Mouse (Mus musculus) MEL (cell line): ENCODE data around the gene Ttc9c. TPM values are rescaled to one million over a fixed set of nuclear protein-coding genes. Genes with fewer than 3 reads are reported as not detected.

Experiments
- DNase-seq: peaks from one replicate; pipeline ENCODE4 v3.0.0; 2011; ENCODE audit warnings: low read depth, low spot score
- H3K27ac ChIP-seq: 2 replicates; pipeline ENCODE4 v1.5.1; 2012; ENCODE audit warnings: low read depth, mild to moderate bottlenecking, control low read depth, low read length, moderate library complexity; ENCODE audit not compliant: control insufficient read depth
- H3K27me3 ChIP-seq, 2 experiments: fragments of 150-350 bp in 1 of 2; sonication (generic) in 1 of 2; 2 replicates each; pipeline ENCODE4 v1.6.1; 2012; ENCODE audit warnings: low read length in 2 of 2, mild to moderate bottlenecking in 2 of 2, improper control_type of control experiment in 1 of 2, moderate library complexity in 1 of 2; ENCODE audit not compliant: insufficient read depth in 2 of 2, control insufficient read depth in 1 of 2
- H3K36me3 ChIP-seq, 2 experiments: 2 replicates each; pipeline ENCODE4 v1.6.1; 2012 to 2014; ENCODE audit warnings: low read length in 2 of 2, improper control_type of control experiment in 1 of 2, inconsistent platforms in 1 of 2, mild to moderate bottlenecking in 1 of 2; ENCODE audit not compliant: insufficient read depth in 2 of 2, control insufficient read depth in 1 of 2
- H3K4me1 ChIP-seq, 2 experiments: fragments of 150-350 bp in 1 of 2; sonication (generic) in 1 of 2; 2 replicates each; pipeline ENCODE4 v1.6.1; 2012; ENCODE audit warnings: low read length in 2 of 2, improper control_type of control experiment in 1 of 2, mild to moderate bottlenecking in 1 of 2; ENCODE audit not compliant: insufficient read depth in 2 of 2, control insufficient read depth in 1 of 2
- H3K4me3 ChIP-seq, 2 experiments: fragments of 150-350 bp in 1 of 2; sonication (generic) in 1 of 2; 2 replicates each; pipeline ENCODE4 v1.5.1; 2012; ENCODE audit warnings: low read depth in 2 of 2, low read length in 2 of 2, mild to moderate bottlenecking in 2 of 2, moderate library complexity in 2 of 2, control low read depth in 1 of 2, improper control_type of control experiment in 1 of 2; ENCODE audit not compliant: control insufficient read depth in 1 of 2, insufficient read depth in 1 of 2
- H3K79me2 ChIP-seq: 2 replicates; pipeline ENCODE4 v1.6.1; 2012; ENCODE audit warnings: mild to moderate bottlenecking, low read length, moderate library complexity; ENCODE audit not compliant: control insufficient read depth, poor library complexity, insufficient read depth
- H3K9ac ChIP-seq: 2 replicates; pipeline ENCODE4 v1.6.1; 2012; ENCODE audit warnings: low read depth, mild to moderate bottlenecking, control low read depth, low read length, moderate library complexity; ENCODE audit not compliant: control insufficient read depth, poor library complexity, severe bottlenecking
- H3K9me3 ChIP-seq: fragments of 150-350 bp; sonication (generic); replicated peaks from 2 replicates; pipeline ENCODE4 v1.6.1; 2012; ENCODE audit warnings: mild to moderate bottlenecking, low read length, improper control_type of control experiment, moderate library complexity; ENCODE audit not compliant: insufficient read depth
- CHD2 ChIP-seq: IDR thresholded peaks from 2 replicates; pipeline ENCODE4 v1.6.1; 2011; ENCODE audit warnings: low read length, improper control_type of control experiment
- CTCF ChIP-seq, 3 experiments: IDR thresholded peaks in 2 of 3; conservative IDR thresholded peaks in 1 of 3; 2 replicates each; pipeline ENCODE4 v1.5.1; 2011 to 2012; ENCODE audit warnings: low read length in 3 of 3, low read depth in 2 of 3, mild to moderate bottlenecking in 2 of 3, improper control_type of control experiment in 1 of 3, inconsistent platforms in 1 of 3, mixed read lengths in 1 of 3, moderate library complexity in 1 of 3; ENCODE audit not compliant: control insufficient read depth in 1 of 3, insufficient read depth in 1 of 3, poor library complexity in 1 of 3, severe bottlenecking in 1 of 3
- E2F4 ChIP-seq: IDR thresholded peaks from 2 replicates; pipeline ENCODE4 v1.6.1; 2011; ENCODE audit warnings: low read depth, low read length, improper control_type of control experiment, borderline replicate concordance
- EP300 ChIP-seq, 2 experiments: IDR thresholded peaks; 2 replicates each; pipeline ENCODE4 v1.6.1; 2011; ENCODE audit warnings: improper control_type of control experiment in 2 of 2, low read length in 2 of 2, low read depth in 1 of 2, mild to moderate bottlenecking in 1 of 2
- ETS1 ChIP-seq: IDR thresholded peaks from 2 replicates; pipeline ENCODE4 v1.6.1; 2012; ENCODE audit warnings: low read depth, mild to moderate bottlenecking, inconsistent platforms, low read length, improper control_type of control experiment, moderate library complexity
- GATA1 ChIP-seq: IDR thresholded peaks from 2 replicates; pipeline ENCODE4 v1.6.1; 2011; ENCODE audit warnings: low read depth, low read length, improper control_type of control experiment
- HCFC1 ChIP-seq: IDR thresholded peaks from 2 replicates; pipeline ENCODE4 v1.6.1; 2012; ENCODE audit warnings: low read depth, mild to moderate bottlenecking, inconsistent platforms, low read length, improper control_type of control experiment, moderate library complexity
- MAFK ChIP-seq: IDR thresholded peaks from 2 replicates; pipeline ENCODE4 v1.6.1; 2011; ENCODE audit warnings: low read depth, mild to moderate bottlenecking, low read length, improper control_type of control experiment, borderline replicate concordance
- MXI1 ChIP-seq: IDR thresholded peaks from 2 replicates; pipeline ENCODE4 v1.6.1; 2011; ENCODE audit warnings: mild to moderate bottlenecking, low read depth, low read length, improper control_type of control experiment
- MYC ChIP-seq: IDR thresholded peaks from 2 replicates; pipeline ENCODE4 v1.6.1; 2011; ENCODE audit warnings: low read depth, mild to moderate bottlenecking, low read length, improper control_type of control experiment, moderate library complexity
- NRF1 ChIP-seq: IDR thresholded peaks from 2 replicates; pipeline ENCODE4 v1.6.1; 2014; ENCODE audit warnings: low read depth, mild to moderate bottlenecking, inconsistent platforms, low read length, improper control_type of control experiment, moderate library complexity; ENCODE audit not compliant: poor library complexity, insufficient read depth, severe bottlenecking
- POLR2A ChIP-seq, 2 experiments: IDR thresholded peaks; 2 replicates each; pipeline ENCODE4 v1.6.1; 2011 to 2012; ENCODE audit warnings: low read length in 2 of 2, mild to moderate bottlenecking in 2 of 2, control low read depth in 1 of 2, improper control_type of control experiment in 1 of 2, low read depth in 1 of 2, moderate library complexity in 1 of 2; ENCODE audit not compliant: control insufficient read depth in 1 of 2, insufficient read depth in 1 of 2, poor library complexity in 1 of 2
- POLR2AphosphoS2 ChIP-seq: IDR thresholded peaks from 2 replicates; pipeline ENCODE4 v1.6.1; 2011; ENCODE audit warnings: low read length, improper control_type of control experiment
- POLR2AphosphoS5 ChIP-seq: IDR thresholded peaks from 2 replicates; pipeline ENCODE4 v1.6.1; 2012; ENCODE audit warnings: low read depth, borderline replicate concordance, mild to moderate bottlenecking, inconsistent platforms, low read length, moderate library complexity, mixed read lengths
- SIN3A ChIP-seq: IDR thresholded peaks from 2 replicates; pipeline ENCODE4 v1.6.1; 2012; ENCODE audit warnings: low read length, improper control_type of control experiment, inconsistent platforms
- TAL1 ChIP-seq: IDR thresholded peaks from 2 replicates; pipeline ENCODE4 v1.6.1; 2012; ENCODE audit warnings: mild to moderate bottlenecking, inconsistent platforms, low read length, moderate library complexity, mixed read lengths
- TCF12 ChIP-seq: IDR thresholded peaks from 2 replicates; pipeline ENCODE4 v1.6.1; 2014; ENCODE audit warnings: low read depth, mild to moderate bottlenecking, inconsistent platforms, low read length, improper control_type of control experiment, moderate library complexity
- ZC3H11A ChIP-seq: IDR thresholded peaks from 2 replicates; pipeline ENCODE4 v1.6.1; 2012; ENCODE audit warnings: low read depth, mild to moderate bottlenecking, inconsistent platforms, low read length, improper control_type of control experiment
- polyA plus RNA-seq, 2 experiments: library from polyadenylated mRNA; stranded (reverse) in 1 of 2; unstranded in 1 of 2; fragments of >175 nt in 1 of 2; fragments of >200 nt in 1 of 2; gene quantifications; 2 replicates each; pipeline versions ENCODE4 v1.2.1 to v1.2.4; 2012; ENCODE audit warnings: low replicate concordance in 2 of 2, low read depth in 1 of 2; ENCODE audit not compliant: insufficient read length in 2 of 2, insufficient read depth in 1 of 2, missing spikeins in 1 of 2
- total RNA-seq: library from RNA; depleted of rRNA; stranded (reverse); fragments of 300-350 nt; gene quantifications from 2 replicates; pipeline ENCODE4 v1.2.3, GENCODE M21; 2012

Ttc9c gene
- total and polyA plus RNA-seq, 3 experiments = 24.2 to 29.8 TPM; not detected in 1

DNA sequence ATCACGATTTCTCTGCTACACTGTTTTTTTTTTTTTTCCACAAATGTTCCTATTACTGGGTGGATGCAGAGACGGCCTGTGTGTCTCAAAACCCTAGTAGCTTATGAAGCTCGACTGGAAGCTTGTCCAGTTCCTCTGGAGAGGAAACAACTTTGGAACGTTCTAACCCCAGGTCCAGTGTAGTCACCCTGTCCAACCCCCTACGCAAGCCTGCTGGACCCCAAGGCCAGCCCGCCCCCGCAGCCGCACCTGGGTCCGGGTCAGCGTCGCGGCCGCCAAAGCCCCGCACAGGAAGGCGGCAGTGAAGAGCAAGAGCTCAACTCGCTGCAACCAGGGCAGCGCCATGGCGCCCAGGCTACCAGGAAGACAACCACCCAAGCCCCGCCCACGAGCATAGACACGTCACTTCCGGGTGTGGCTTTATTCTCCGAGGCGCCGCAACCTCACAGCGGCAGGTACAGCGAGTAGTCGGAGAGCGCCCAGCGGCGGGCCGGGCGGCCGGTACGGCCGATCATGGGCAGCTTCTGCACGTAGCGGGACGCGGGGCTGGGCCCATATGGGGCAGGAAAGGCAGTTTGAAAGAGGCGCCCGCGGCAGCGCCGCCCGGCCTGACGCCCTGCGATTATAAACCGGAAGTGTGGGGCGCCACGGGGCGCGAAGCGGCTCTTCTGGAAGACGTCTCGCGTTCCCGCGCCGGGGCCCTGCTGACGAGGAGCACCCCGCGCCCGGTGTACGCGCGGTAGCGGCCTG is 44.9 kb downstream of the Ttc9c start, which contains the start of gene Tmem179b (continued):
- TF ChIP-seq CTCF (IDR thresholded peaks at IDR 0.05 in 2 of 3, conservative IDR thresholded peaks at IDR 0.05 in 1 of 3; ENCODE audit: control insufficient read depth in 1 of 3, insufficient read depth in 1 of 3, low read depth in 2 of 3, low read length in 3 of 3, poor library complexity in 1 of 3, severe bottlenecking in 1 of 3) (peak in 1 of 3 experiments; percentile 17; a peak in 1 of 6 replicates), TAL1 (peak; percentile 21; the same call in 1 of the 2 replicates), E2F4 (peak; percentile 89; the same call in 1 of the 2 replicates)

DNA sequence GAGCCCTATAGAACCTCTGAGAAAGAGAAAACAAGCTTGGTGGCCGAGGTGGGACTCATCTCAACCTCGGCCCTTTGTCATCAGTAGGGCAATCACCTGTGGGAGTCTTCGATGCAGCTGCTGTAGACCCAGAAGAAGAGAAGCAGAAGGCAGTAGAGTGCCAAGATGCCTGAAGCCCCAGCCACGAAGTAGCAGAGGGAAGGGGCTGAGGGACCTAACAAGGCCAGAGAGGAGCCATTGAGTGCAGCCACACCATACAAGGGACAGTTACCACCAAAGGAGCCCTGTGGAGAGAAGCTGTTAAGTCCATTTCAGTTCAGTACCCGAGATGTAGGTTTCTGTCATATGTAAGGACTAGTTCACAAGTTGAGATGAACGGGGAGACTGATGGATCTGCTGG is 45.7 kb downstream of the Ttc9c start:
- peak overlapping the region; percentile 73 to 84 for H3K4me3 ChIP-seq
- peak; percentile 55 for DNase-seq
- H3K36me3 ChIP-seq = peaks cover 14 to 19% of the 10 kb centered on the region in 2 experiments
- no peaks in the 10 kb centered on the region for H3K27me3 ChIP-seq
- H3K4me1 ChIP-seq = peaks cover 0 to 14% of the 10 kb centered on the region in 2 experiments; a peak in 2 of 4 replicates
- no peaks in the 10 kb centered on the region for H3K9me3 ChIP-seq
- peak overlapping the region; percentile 95 for H3K27ac ChIP-seq
- peak; percentile 14; the same call in 1 of the 2 replicates for TF ChIP-seq POLR2AphosphoS2
- peak in 1 of 2 experiments; percentile 33; a peak in 2 of 4 replicates for TF ChIP-seq POLR2A (IDR thresholded peaks at IDR 0.05; ENCODE audit: control insufficient read depth in 1 of 2, insufficient read depth in 1 of 2, low read depth in 1 of 2, low read length in 2 of 2, poor library complexity in 1 of 2)
- no peak for TF ChIP-seq ETS1
- TF ChIP-seq, all 39 proteins: peak for 2
- Histone ChIP-seq H3K79me2 (peaks cover 21% of the 10 kb centered on the region), H3K9ac (peak overlapping the region; percentile 99)

DNA sequence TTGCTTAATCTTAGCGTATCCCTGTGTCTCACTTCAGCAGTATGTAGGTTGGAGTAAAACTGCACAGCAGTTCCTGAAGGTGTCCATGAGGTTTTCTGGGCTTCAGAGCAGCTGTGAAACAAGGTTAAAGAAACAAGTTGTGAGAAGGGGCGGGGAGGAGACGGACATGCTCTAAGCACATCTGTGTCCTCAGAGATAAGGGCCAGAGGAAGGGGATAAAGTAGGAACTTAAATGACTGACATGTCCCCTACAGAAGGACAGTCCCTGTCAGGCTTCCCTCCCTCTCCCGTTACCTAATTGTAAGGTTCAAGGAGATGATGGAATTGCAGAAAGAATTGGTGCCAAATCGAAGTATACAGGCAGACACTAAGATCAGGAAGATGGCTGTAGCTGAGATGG is 46.1 kb downstream of the Ttc9c start:
- H3K9ac ChIP-seq = peak overlapping the region; percentile 99
- peaks cover 14 to 19% of the 10 kb centered on the region in 2 experiments for H3K36me3 ChIP-seq
- H3K4me3 ChIP-seq = peak overlapping the region; percentile 73 to 84
- TF ChIP-seq ETS1 (peak; percentile 78), MYC (peak; percentile 79; the same call in 1 of the 2 replicates), NRF1 (0 out of 2 replicates have a peak, but pooled peaks have one; percentile 21), GATA1 (peak; percentile 87), TAL1 (peak; percentile 91), E2F4 (no peak), MAFK (no peak), EP300 (IDR thresholded peaks at IDR 0.05; ENCODE audit: low read depth in 1 of 2, low read length in 2 of 2) (peak; percentile 53 to 61; a peak in 3 of 4 replicates), ZC3H11A (no peak), SIN3A (peak; percentile 84), TCF12 (peak; percentile 68), CTCF (IDR thresholded peaks at IDR 0.05 in 2 of 3, conservative IDR thresholded peaks at IDR 0.05 in 1 of 3; ENCODE audit: control insufficient read depth in 1 of 3, insufficient read depth in 1 of 3, low read depth in 2 of 3, low read length in 3 of 3, poor library complexity in 1 of 3, severe bottlenecking in 1 of 3) (no peak), CHD2 (no peak), POLR2AphosphoS2 (peak; percentile 82), POLR2AphosphoS5 (0 out of 2 replicates have a peak, but pooled peaks have one; percentile 25), MXI1 (peak; percentile 84), POLR2A (IDR thresholded peaks at IDR 0.05; ENCODE audit: control insufficient read depth in 1 of 2, insufficient read depth in 1 of 2, low read depth in 1 of 2, low read length in 2 of 2, poor library complexity in 1 of 2) (peak in 1 of 2 experiments; percentile 51; a peak in 2 of 4 replicates), HCFC1 (peak; percentile 54; the same call in 1 of the 2 replicates)
- H3K79me2 ChIP-seq = peaks cover 21% of the 10 kb centered on the region
- no peaks in the 10 kb centered on the region for H3K27me3 ChIP-seq
- peaks cover 0 to 14% of the 10 kb centered on the region in 2 experiments; a peak in 2 of 4 replicates for H3K4me1 ChIP-seq
- H3K27ac ChIP-seq = peak overlapping the region; percentile 95
- no peaks in the 10 kb centered on the region for H3K9me3 ChIP-seq
- peak; percentile 85 for DNase-seq
